Mouse (Mus musculus) heart, adult 2 months (tissue): Measurements from ENCODE around the gene Tecta. TPM values are rescaled to one million over a fixed set of nuclear protein-coding genes. Genes with fewer than 3 reads are reported as not detected.

Source experiments
- DNase-seq, 2 experiments: peaks; one replicate each; pipeline ENCODE4 v3.0.0; 2021
- H3K27ac ChIP-seq: fragments of 200-600 bp; 2 replicates; pipeline ENCODE4 v1.8.1; 2022
- H3K27me3 ChIP-seq: fragments of 200-500 bp; 2 replicates; pipeline ENCODE4 v1.6.1; 2012; ENCODE audit warnings: mild to moderate bottlenecking, low read length, inconsistent platforms, mixed read lengths; ENCODE audit not compliant: control insufficient read depth, insufficient read depth
- H3K36me3 ChIP-seq: fragments of 200-500 bp; 2 replicates; pipeline ENCODE4 v1.6.1; 2012; ENCODE audit warnings: low read length, inconsistent platforms; ENCODE audit not compliant: control insufficient read depth, insufficient read depth
- H3K4me1 ChIP-seq: fragments of 200-500 bp; 2 replicates; pipeline ENCODE4 v1.6.1; 2011; ENCODE audit warnings: low read length; ENCODE audit not compliant: control insufficient read depth, insufficient read depth
- H3K4me3 ChIP-seq: fragments of 200-600 bp; 2 replicates; pipeline ENCODE4 v1.8.1; 2022
- H3K79me2 ChIP-seq: fragments of 200-500 bp; replicated peaks from 2 replicates; pipeline ENCODE4 v1.6.1; 2012; ENCODE audit warnings: mild to moderate bottlenecking, inconsistent platforms, low read length, moderate library complexity, mixed read lengths; ENCODE audit not compliant: control insufficient read depth, insufficient read depth
- H3K9ac ChIP-seq: fragments of 200-500 bp; 2 replicates; pipeline ENCODE4 v1.6.1; 2012; ENCODE audit warnings: low read depth, mild to moderate bottlenecking, control low read depth, inconsistent platforms, low read length, mixed read lengths
- CTCF ChIP-seq: fragments of 200-600 bp; IDR thresholded peaks from 2 replicates; pipeline ENCODE4 v1.8.1; 2022; ENCODE audit warnings: antibody characterized with exemption, mild to moderate bottlenecking, moderate library complexity
- EP300 ChIP-seq: fragments of 200-500 bp; IDR thresholded peaks from 2 replicates; pipeline ENCODE4 v1.6.1; 2011; ENCODE audit warnings: low read depth, low read length, control low read depth; ENCODE audit not compliant: insufficient read depth
- POLR2A ChIP-seq: fragments of 200-500 bp; IDR thresholded peaks from 2 replicates; pipeline ENCODE4 v1.6.1; 2011; ENCODE audit warnings: mild to moderate bottlenecking, low read depth, low read length, control low read depth; ENCODE audit not compliant: insufficient read depth
- WGBS: fragments of 180-500 bp; shearing (Covaris S2); methylation state at CpG from one replicate; pipeline ENCODE4 v1.1.7; 2018; 5-methylcytosine and 5-hydroxymethylcytosine counted together
- intact Hi-C: fragments of 180-260 bp; cut with DNase I; formaldehyde crosslinking; loops from one replicate; pipeline ENCODE4 v1.15.1; 2025
- microRNA-seq, 2 experiments: library from miRNA; unstranded; fragments of <30 nt; microRNA quantifications; one replicate each; pipeline ENCODE4 v1.2.0; 2021
- polyA plus RNA-seq: library from polyadenylated mRNA; depleted of rRNA; stranded (reverse); fragments of >200 nt; gene quantifications from 2 replicates; pipeline ENCODE4 v1.2.3, GENCODE M21; 2012; rRNA removed
- total RNA-seq, 2 experiments: library from RNA; stranded (reverse); gene quantifications; 2 replicates each; pipeline ENCODE4 v1.2.3; 2021

The Tecta gene
- total and polyA plus RNA-seq, 3 experiments, result 0.02 to 0.05 (median 0.02) TPM

- Histone ChIP-seq H3K79me2 (no peaks in the 10 kb centered on the region), H3K27me3 (no peaks in the 10 kb centered on the region), H3K27ac (no peak overlapping the region), H3K4me3 (no peak overlapping the region), H3K9ac (no peak overlapping the region), H3K4me1 (no peaks in the 10 kb centered on the region), H3K36me3 (no peaks in the 10 kb centered on the region)
- TF ChIP-seq CTCF (no peak), POLR2A (no peak), EP300 (no peak)
- 80% methylated on average over 6 of the region's 6 CpGs for WGBS
- DNase-seq, result no peak
- intact Hi-C loops, result no loop called here
Observed at GRCm38 (mm10) chr9:42301082-42301633, 98.6 kb downstream of the Tecta start.

- H3K4me3 ChIP-seq, result no peak overlapping the region
- no peak overlapping the region for H3K27ac ChIP-seq
- H3K9ac ChIP-seq, result no peak overlapping the region
- 87% methylated on average over 10 of the region's 10 CpGs for WGBS
- no peak for DNase-seq
- H3K27me3 ChIP-seq, result no peaks in the 10 kb centered on the region
- no peaks in the 10 kb centered on the region for H3K36me3 ChIP-seq
- no peaks in the 10 kb centered on the region for H3K4me1 ChIP-seq
- no peak for TF ChIP-seq CTCF
- no peak for TF ChIP-seq POLR2A
- no peak for TF ChIP-seq EP300
- no peaks in the 10 kb centered on the region for H3K79me2 ChIP-seq
- intact Hi-C loops, result no loop called here
Observed at GRCm38 (mm10) chr9:42296297-42296922, 103.3 kb downstream of the Tecta start.

- Histone ChIP-seq H3K4me3 (no peak overlapping the region), H3K79me2 (no peaks in the 10 kb centered on the region), H3K9ac (no peak overlapping the region), H3K36me3 (no peaks in the 10 kb centered on the region), H3K4me1 (no peaks in the 10 kb centered on the region), H3K27me3 (no peaks in the 10 kb centered on the region), H3K27ac (no peak overlapping the region)
- intact Hi-C loops, result no loop called here
- WGBS, result 60% methylated on average over 2 of the region's 2 CpGs
- no peak for DNase-seq
- TF ChIP-seq EP300, result no peak
- TF ChIP-seq POLR2A, result no peak
- no peak for TF ChIP-seq CTCF
Observed at GRCm38 (mm10) chr9:42294131-42294530, 105.6 kb downstream of the Tecta start.

- WGBS, result 76% methylated on average over 3 of the region's 3 CpGs
- Histone ChIP-seq H3K27me3 (no peaks in the 10 kb centered on the region), H3K27ac (no peak overlapping the region), H3K4me3 (no peak overlapping the region), H3K79me2 (no peaks in the 10 kb centered on the region), H3K4me1 (no peaks in the 10 kb centered on the region), H3K9ac (no peak overlapping the region), H3K36me3 (no peaks in the 10 kb centered on the region)
- no peak for TF ChIP-seq EP300
- intact Hi-C loops, result no loop called here
- no peak for DNase-seq
Observed at GRCm38 (mm10) chr9:42293596-42293995, 106.1 kb downstream of the Tecta start.

GRCm38 (mm10) chr9:42293051-42293450 lies 106.7 kb downstream of the Tecta start:
- 65% methylated on average over 7 of the region's 7 CpGs for WGBS

GRCm38 (mm10) chr9:42279676-42280075 lies 120.1 kb downstream of the Tecta start:
- intact Hi-C loops, result no loop called here
- no peaks in the 10 kb centered on the region for H3K4me1 ChIP-seq
- no peak for TF ChIP-seq CTCF
- no peak for TF ChIP-seq POLR2A
- no peak for TF ChIP-seq EP300
- H3K79me2 ChIP-seq, result no peaks in the 10 kb centered on the region
- H3K27me3 ChIP-seq, result no peaks in the 10 kb centered on the region
- no peak overlapping the region for H3K9ac ChIP-seq
- no peaks in the 10 kb centered on the region for H3K36me3 ChIP-seq
- H3K4me3 ChIP-seq, result no peak overlapping the region
- no peak for DNase-seq
- 61% methylated on average over 4 of the region's 4 CpGs for WGBS
- no peak overlapping the region for H3K27ac ChIP-seq

More at GRCm38 (mm10) chr9:42293051-42293450, 106.7 kb downstream of the Tecta start:
- TF ChIP-seq CTCF, result no peak
- no peak for TF ChIP-seq POLR2A
- TF ChIP-seq EP300, result no peak
- no peak overlapping the region for H3K27ac ChIP-seq
- no peaks in the 10 kb centered on the region for H3K79me2 ChIP-seq
- H3K9ac ChIP-seq, result no peak overlapping the region
- intact Hi-C loops, result no loop called here
- no peak for DNase-seq
- no peaks in the 10 kb centered on the region for H3K27me3 ChIP-seq
- H3K36me3 ChIP-seq, result no peaks in the 10 kb centered on the region
- H3K4me1 ChIP-seq, result no peaks in the 10 kb centered on the region
- H3K4me3 ChIP-seq, result no peak overlapping the region

Small RNA genes lying within 50 kb of the gene (microRNA-seq; reads per million reads assigned to microRNA genes)
- 0 reads per million in 2 experiments for gene Gm44311

Other genes with a start within 250 kb of the Tecta start
- 10 to 100 TPM; 15.8 to 19.1 TPM for gene Sc5d, start 135.7 kb downstream of the Tecta start, total RNA-seq
- 24.3 and 59.2 TPM in 2 replicates for gene Sc5d, start 135.7 kb downstream of the Tecta start, polyA plus RNA-seq
- gene Tbcel, start 107.9 kb upstream of the Tecta start, total RNA-seq, result 10 to 100 TPM; 18.2 to 20.0 TPM
- gene Tbcel, start 107.9 kb upstream of the Tecta start, polyA plus RNA-seq, result 7.6 and 12.5 TPM in 2 replicates